Mouse (Mus musculus): ENCODE results near the gene Serpinb11. TPM values are rescaled to one million over a fixed set of nuclear protein-coding genes. Genes with fewer than 3 reads are reported as not detected.

Gene Serpinb11
- 0.29 TPM in 1 of 2 replicates, not detected in the other for polyA plus RNA-seq (2012; rRNA removed; ENCODE audit: low replicate concordance)

GRCm38 (mm10) chr1:107360898-107361297 lies at the start of gene Serpinb11:
TSS of gene Serpinb11 (plus strand) at chr1:107361198.

GRCm38 (mm10) chr1:107399355-107399754 lies 38.4 kb downstream of the Serpinb11 start, which contains the start of gene Serpinb7:
TSS of gene Serpinb7 (plus strand) at chr1:107399655.

Other genes with a start within 250 kb of the Serpinb11 start
- gene Serpinb3b, start 82.8 kb upstream of the Serpinb11 start, polyA plus RNA-seq (2012; rRNA removed; ENCODE audit: low replicate concordance), result 0.09 TPM in 1 of 2 replicates, not detected in the other
- not detected in 2 replicates for gene Serpinb3c, start 82.8 kb upstream of the Serpinb11 start, polyA plus RNA-seq (2012; rRNA removed; ENCODE audit: low replicate concordance)
- gene Serpinb7, start 38.5 kb downstream of the Serpinb11 start, polyA plus RNA-seq (2012; rRNA removed; ENCODE audit: low replicate concordance), result 0.65 TPM in 1 of 2 replicates, not detected in the other
- gene Serpinb2, start 150.2 kb downstream of the Serpinb11 start, polyA plus RNA-seq (2012; rRNA removed; ENCODE audit: low replicate concordance), result 0.73 TPM in 1 of 2 replicates, not detected in the other
- 1.4 and 4.8 TPM in 2 replicates for gene Serpinb8, start 228.8 kb downstream of the Serpinb11 start, polyA plus RNA-seq (2012; rRNA removed; ENCODE audit: low replicate concordance)

Data from mammary gland, adult 2 months (tissue).